Mouse (Mus musculus): Measurements from ENCODE around the gene Tdrd1. TPM values are rescaled to one million over a fixed set of nuclear protein-coding genes. Genes with fewer than 3 reads are reported as not detected.

Tdrd1 gene
- polyA plus RNA-seq, 1 experiment from 2014 or later: not detected

- no peak overlapping the region for H3K9ac ChIP-seq (replicated peaks; ENCODE audit: low read depth)
- no peak overlapping the region for H3K4me3 ChIP-seq (ENCODE audit: low read depth, low read length)
- DNase-seq (ENCODE audit: low spot score) (no peak), ATAC-seq (no peak)
- no peaks in the 10 kb centered on the region for H3K36me3 ChIP-seq (ENCODE audit: insufficient read depth, low read length)
- no peak overlapping the region for H3K4me2 ChIP-seq (replicated peaks; ENCODE audit: low read depth, low read length)
- WGBS: 70% methylated on average over 11 of the region's 11 CpGs
- TF ChIP-seq CTCF (IDR thresholded peaks at IDR 0.05) (no peak), EP300 (IDR thresholded peaks at IDR 0.05) (no peak)
- H3K4me1 ChIP-seq (ENCODE audit: insufficient read depth, low read depth, low read length): no peaks in the 10 kb centered on the region
- H3K27ac ChIP-seq (ENCODE audit: low read length): no peak overlapping the region
- H3K9me3 ChIP-seq (ENCODE audit: low read length): no peaks in the 10 kb centered on the region
- no peaks in the 10 kb centered on the region for H3K27me3 ChIP-seq (replicated peaks; ENCODE audit: insufficient read depth, low read length)
Observed at GRCm38 (mm10) chr19:56910561-56910960, 84.6 kb downstream of the Tdrd1 start.

GRCm38 (mm10) chr19:56913761-56914160, 87.8 kb downstream of the Tdrd1 start:
- TF ChIP-seq CTCF (IDR thresholded peaks at IDR 0.05): no peak
- TF ChIP-seq EP300 (IDR thresholded peaks at IDR 0.05): no peak
- no peak overlapping the region for H3K4me3 ChIP-seq (ENCODE audit: low read depth, low read length)
- no peaks in the 10 kb centered on the region for H3K36me3 ChIP-seq (ENCODE audit: insufficient read depth, low read length)
- ATAC-seq (no peak), DNase-seq (ENCODE audit: low spot score) (no peak)
- no peaks in the 10 kb centered on the region for H3K9me3 ChIP-seq (ENCODE audit: low read length)
- 50% methylated on average over 4 of the region's 4 CpGs for WGBS
- no peak overlapping the region for H3K9ac ChIP-seq (replicated peaks; ENCODE audit: low read depth)
- H3K4me2 ChIP-seq (replicated peaks; ENCODE audit: low read depth, low read length): no peak overlapping the region
- 0 out of 2 replicates have a peak overlapping the region, but pooled peaks have one; percentile 64 for H3K27ac ChIP-seq (ENCODE audit: low read length)
- no peaks in the 10 kb centered on the region for H3K27me3 ChIP-seq (replicated peaks; ENCODE audit: insufficient read depth, low read length)
- H3K4me1 ChIP-seq (ENCODE audit: insufficient read depth, low read depth, low read length): no peaks in the 10 kb centered on the region

- H3K4me1 ChIP-seq (ENCODE audit: insufficient read depth, low read depth, low read length): no peaks in the 10 kb centered on the region
- H3K9me3 ChIP-seq (ENCODE audit: low read length): no peaks in the 10 kb centered on the region
- H3K4me3 ChIP-seq (ENCODE audit: low read depth, low read length): no peak overlapping the region
- no peak overlapping the region for H3K9ac ChIP-seq (replicated peaks; ENCODE audit: low read depth)
- H3K36me3 ChIP-seq (ENCODE audit: insufficient read depth, low read length): no peaks in the 10 kb centered on the region
- no peaks in the 10 kb centered on the region for H3K27me3 ChIP-seq (replicated peaks; ENCODE audit: insufficient read depth, low read length)
- DNase-seq (ENCODE audit: low spot score) (peak; percentile 73), ATAC-seq (peak; percentile 65)
- peak overlapping the region; percentile 64 for H3K27ac ChIP-seq (ENCODE audit: low read length)
- H3K4me2 ChIP-seq (replicated peaks; ENCODE audit: low read depth, low read length): no peak overlapping the region
- WGBS: 82% methylated on average over 3 of the region's 3 CpGs
- TF ChIP-seq EP300 (IDR thresholded peaks at IDR 0.05) (no peak), CTCF (IDR thresholded peaks at IDR 0.05) (no peak)
Observed at GRCm38 (mm10) chr19:56914658-56915057, 88.6 kb downstream of the Tdrd1 start.

- Histone ChIP-seq H3K27ac (ENCODE audit: low read length) (peak overlapping the region; percentile 68), H3K4me1 (ENCODE audit: insufficient read depth, low read depth, low read length) (no peaks in the 10 kb centered on the region), H3K36me3 (ENCODE audit: insufficient read depth, low read length) (no peaks in the 10 kb centered on the region), H3K4me2 (replicated peaks; ENCODE audit: low read depth, low read length) (no peak overlapping the region), H3K27me3 (replicated peaks; ENCODE audit: insufficient read depth, low read length) (no peaks in the 10 kb centered on the region), H3K9ac (replicated peaks; ENCODE audit: low read depth) (no peak overlapping the region), H3K9me3 (ENCODE audit: low read length) (no peaks in the 10 kb centered on the region), H3K4me3 (ENCODE audit: low read depth, low read length) (no peak overlapping the region)
- DNase-seq (ENCODE audit: low spot score) (peak; percentile 92), ATAC-seq (peak; percentile 79)
- TF ChIP-seq CTCF (IDR thresholded peaks at IDR 0.05): no peak
- TF ChIP-seq EP300 (IDR thresholded peaks at IDR 0.05): peak; percentile 77
- 49% methylated on average over 6 of the region's 6 CpGs for WGBS
Observed at GRCm38 (mm10) chr19:56915084-56915483, 89.1 kb downstream of the Tdrd1 start.

Other genes with a start within 250 kb of the Tdrd1 start
- gene Adrb1, start 104.0 kb upstream of the Tdrd1 start, polyA plus RNA-seq (2015; fragmentation: Nextera tagmentation; extraction: Ambion mirVana): 12.6 and 14.7 TPM in 2 replicates
- gene Ccdc186, start 4.0 kb upstream of the Tdrd1 start, polyA plus RNA-seq (2015; fragmentation: Nextera tagmentation; extraction: Ambion mirVana): 27.9 and 29.1 TPM in 2 replicates
- 0.48 and 0.63 TPM in 2 replicates for gene Vwa2, start 48.0 kb downstream of the Tdrd1 start, polyA plus RNA-seq (2015; fragmentation: Nextera tagmentation; extraction: Ambion mirVana)
- 15.5 and 18.8 TPM in 2 replicates for gene Afap1l2, start 182.0 kb downstream of the Tdrd1 start, polyA plus RNA-seq (2015; fragmentation: Nextera tagmentation; extraction: Ambion mirVana)